34 mouse cellular contexts compared by ENCODE assay signal in the genomic region with DNA sequence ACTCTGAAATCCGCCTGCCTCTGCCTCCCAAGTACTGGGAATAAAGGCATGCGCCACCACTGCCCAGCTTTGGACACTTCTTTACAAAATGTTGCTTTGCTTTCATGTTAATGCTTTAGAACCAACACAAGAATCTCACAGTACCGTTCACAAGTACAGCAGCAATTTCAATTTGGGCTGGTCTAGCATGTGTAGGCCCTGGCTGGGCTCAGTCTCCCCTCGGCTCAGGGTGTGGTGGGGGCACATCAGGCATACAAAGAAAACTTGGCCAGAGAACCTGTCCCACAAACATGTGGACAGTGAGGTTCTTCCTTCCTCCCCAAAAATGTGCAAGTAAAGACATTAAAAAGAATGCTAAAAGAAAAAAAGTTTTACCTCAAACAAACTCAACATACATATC.
"Had no signal": no experiment of that assay in that cellular context is flagged by ENCODE, and none has a peak within 500 bp of the region (broad histone marks: within the 10 kb centered on the region; RNA-seq: fewer than 3 reads in every experiment).

No protein-coding gene starts in this region.

- H3K9me3 ChIP-seq: heart, embryonic 10.5 days; heart, embryonic 13.5 days; hindbrain, embryonic 15.5 days had no signal

- H3K27me3 ChIP-seq: heart, embryonic 13.5 days; heart, embryonic 15.5 days; hindbrain, embryonic 12.5 days; hindbrain, embryonic 13.5 days; hindbrain, embryonic 15.5 days; intestine, embryonic 15.5 days; kidney, embryonic 15.5 days had no signal

- H3K4me2 ChIP-seq: heart, embryonic 11.5 days; heart, embryonic 13.5 days; heart, embryonic 15.5 days; hindbrain, embryonic 12.5 days; hindbrain, embryonic 13.5 days; hindbrain, embryonic 14.5 days; hindbrain, embryonic 15.5 days; intestine, embryonic 15.5 days; kidney, embryonic 15.5 days had no signal

- ATAC-seq: hindbrain, embryonic 16.5 days; hindbrain, postnatal 0 days; inflammation-experienced regulatory T-cells, adult 6 months; intestine, embryonic 15.5 days; intestine, embryonic 16.5 days; intestine, postnatal 0 days had no signal

- H3K9ac ChIP-seq: heart, embryonic 13.5 days; heart, embryonic 15.5 days; hindbrain, embryonic 12.5 days; hindbrain, embryonic 13.5 days; hindbrain, embryonic 14.5 days; hindbrain, embryonic 15.5 days; intestine, embryonic 15.5 days; kidney, embryonic 15.5 days had no signal

- H3K4me1 ChIP-seq: heart, embryonic 15.5 days; hindbrain, embryonic 15.5 days; intestine, embryonic 15.5 days; kidney, embryonic 15.5 days had no signal

- H3K27ac ChIP-seq: heart, embryonic 10.5 days; heart, embryonic 13.5 days; heart, embryonic 15.5 days; hindbrain, embryonic 10.5 days; hindbrain, embryonic 12.5 days; hindbrain, embryonic 13.5 days; hindbrain, embryonic 14.5 days; hindbrain, embryonic 15.5 days; hindbrain, postnatal 0 days; intestine, embryonic 15.5 days; kidney, embryonic 15.5 days; kidney, postnatal 0 days; left cerebral cortex, adult 2 months had no signal

- H3K4me3 ChIP-seq: heart, embryonic 10.5 days; heart, embryonic 13.5 days; heart, embryonic 15.5 days; hindbrain, embryonic 10.5 days; hindbrain, embryonic 12.5 days; hindbrain, embryonic 13.5 days; hindbrain, embryonic 15.5 days; intestine, embryonic 15.5 days; kidney, embryonic 15.5 days; layer of hippocampus, adult 2 months; left cerebral cortex, adult 2 months had no signal

- DNase-seq: heart, postnatal 10 days; heart, postnatal 14 days; heart, postnatal 36 days; heart, postnatal 4 days; kidney, adult 11 months; kidney, adult 18-20 months; kidney, adult 2 months; kidney, adult 8-10 months; kidney, adult 9 months; kidney, postnatal 10 days; kidney, postnatal 14 days; kidney, postnatal 36 days; kidney, postnatal 4 days; layer of hippocampus, adult 9-11 months; layer of hippocampus, postnatal 36 days had no signal
